Mouse (Mus musculus): ENCODE measurements around the gene Pbsn. TPM values are rescaled to one million over a fixed set of nuclear protein-coding genes. Genes with fewer than 3 reads are reported as not detected.

Pbsn gene
- polyA plus RNA-seq (2015; fragmentation: Illumina TruSeq; extraction: RNeasy Lipid Tissue Mini Kit (QIAGEN cat#74804); ENCODE audit: insufficient read depth, low read depth, low replicate concordance), result not detected

DNA sequence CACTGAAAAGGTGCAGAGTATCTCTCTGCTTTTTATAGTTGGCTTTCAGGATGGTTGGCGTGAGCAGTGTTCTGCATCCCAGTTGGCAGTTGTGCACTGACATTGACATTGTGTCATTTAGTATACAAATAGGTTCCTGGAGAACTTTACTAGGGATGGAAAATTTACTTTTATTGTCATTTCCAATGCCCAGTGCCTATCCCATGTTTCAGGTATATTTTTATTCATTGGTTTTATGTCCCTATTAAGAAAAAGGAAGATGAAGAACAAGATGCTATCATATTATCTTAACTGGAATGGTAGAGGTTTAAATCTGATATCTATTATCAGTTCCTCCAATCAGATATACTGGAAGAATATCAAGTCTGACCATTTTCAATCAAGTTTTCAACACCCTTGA is at the start of gene Pbsn:
TSS of gene Pbsn (minus strand) at position 101 of the 400 bp plus-strand sequence.

DNA sequence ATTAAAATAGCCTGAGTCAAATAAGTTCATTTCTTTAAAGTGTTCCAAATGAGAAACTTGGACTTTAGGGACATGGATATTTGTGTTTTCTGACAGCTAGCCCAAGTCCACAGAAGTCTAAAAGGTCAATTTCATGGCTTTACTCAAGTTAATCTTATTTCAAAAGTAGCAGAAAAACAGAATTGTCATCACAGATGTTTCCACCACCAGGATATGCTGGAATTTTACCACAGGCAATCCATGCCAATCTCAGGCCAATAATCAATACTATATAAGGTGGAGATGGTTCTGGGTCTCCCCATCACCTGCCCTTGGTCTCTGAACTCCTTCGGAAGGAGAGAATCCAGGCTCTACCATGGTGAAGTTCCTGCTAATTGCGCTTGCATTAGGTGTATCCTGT is 11.0 kb upstream of the Pbsn start, which contains the start of gene Gm14744:
TSS of gene Gm14744 (plus strand) at position 301 of the 400 bp plus-strand sequence.

DNA sequence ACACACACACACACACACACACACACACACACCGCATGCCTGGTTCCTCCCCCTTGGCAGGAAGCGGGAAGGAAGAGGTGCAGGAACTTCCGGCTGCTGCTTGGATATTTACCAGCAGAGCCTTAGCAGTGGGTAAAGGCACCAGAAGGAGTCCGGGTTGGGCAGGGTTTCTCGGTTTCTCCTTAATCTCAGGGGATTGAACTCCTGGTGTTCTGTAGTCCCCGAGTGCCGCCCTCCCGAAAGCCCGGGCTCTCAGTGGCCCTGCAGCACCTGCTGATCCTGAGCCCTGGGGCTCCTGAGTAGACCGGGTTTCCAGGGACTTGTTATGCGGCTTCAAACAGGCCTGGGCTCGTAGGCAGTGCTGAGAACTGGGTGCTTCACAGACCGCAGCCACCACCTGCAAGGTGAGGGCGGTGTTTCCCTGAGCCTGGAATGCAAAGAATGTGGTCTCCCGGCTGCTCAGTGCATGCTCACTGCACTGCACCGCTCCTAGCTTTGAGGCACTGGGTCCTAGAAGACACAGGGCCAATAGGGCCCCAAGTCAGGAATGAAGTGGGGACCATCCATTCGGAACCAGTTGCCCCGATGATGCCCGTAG is 57.1 kb downstream of the Pbsn start, which contains the start of gene Prkx:
TSS of gene Prkx (minus strand) at position 41 of the 598 bp plus-strand sequence.

Other genes with a start within 250 kb of the Pbsn start
- 3.2 TPM for gene Prkx, start 57.3 kb downstream of the Pbsn start, polyA plus RNA-seq (2015; fragmentation: Illumina TruSeq; extraction: RNeasy Lipid Tissue Mini Kit (QIAGEN cat#74804); ENCODE audit: insufficient read depth, low read depth, low replicate concordance)
- gene Gm14744, start 11.1 kb upstream of the Pbsn start, polyA plus RNA-seq (2015; fragmentation: Illumina TruSeq; extraction: RNeasy Lipid Tissue Mini Kit (QIAGEN cat#74804); ENCODE audit: insufficient read depth, low read depth, low replicate concordance), result not detected
- not detected for gene 5430402E10Rik, start 71.4 kb upstream of the Pbsn start, polyA plus RNA-seq (2015; fragmentation: Illumina TruSeq; extraction: RNeasy Lipid Tissue Mini Kit (QIAGEN cat#74804); ENCODE audit: insufficient read depth, low read depth, low replicate concordance)
- gene Obp1a, start 237.8 kb upstream of the Pbsn start, polyA plus RNA-seq (2015; fragmentation: Illumina TruSeq; extraction: RNeasy Lipid Tissue Mini Kit (QIAGEN cat#74804); ENCODE audit: insufficient read depth, low read depth, low replicate concordance), result not detected